Mouse (Mus musculus) midbrain, embryonic 13.5 days (tissue): ENCODE data around the gene Tyw1. TPM values are rescaled to one million over a fixed set of nuclear protein-coding genes. Genes with fewer than 3 reads are reported as not detected.

Experiments
- ATAC-seq: fragments of 200-750 bp; cut with Nextera tagmentation; 2 replicates; pipeline ENCODE4 v1.8.0; 2017; ENCODE audit warnings: mild to moderate bottlenecking, moderate TSS enrichment, moderate library complexity
- H3K27ac ChIP-seq: fragments of 300-500 bp; sonication (generic); 2 replicates; pipeline ENCODE4 v1.5.1; 2015; ENCODE audit warnings: inconsistent platforms, mild to moderate bottlenecking, moderate library complexity
- H3K27me3 ChIP-seq: fragments of 300-500 bp; sonication (generic); 2 replicates; pipeline ENCODE4 v1.6.1; 2015; ENCODE audit warnings: mild to moderate bottlenecking, inconsistent platforms
- H3K36me3 ChIP-seq: fragments of 300-500 bp; sonication (generic); 2 replicates; pipeline ENCODE4 v1.6.1; 2015; ENCODE audit warnings: mild to moderate bottlenecking, inconsistent platforms
- H3K4me1 ChIP-seq: fragments of 300-500 bp; sonication (generic); replicated peaks from 2 replicates; pipeline ENCODE4 v1.6.1; 2015; ENCODE audit warnings: inconsistent platforms
- H3K4me2 ChIP-seq: fragments of 300-500 bp; sonication (generic); replicated peaks from 2 replicates; pipeline ENCODE4 v1.6.1; 2015; ENCODE audit warnings: moderate library complexity, mild to moderate bottlenecking, inconsistent platforms
- H3K4me3 ChIP-seq: fragments of 300-500 bp; sonication (generic); replicated peaks from 2 replicates; pipeline ENCODE4 v1.5.1; 2015; ENCODE audit warnings: mild to moderate bottlenecking, inconsistent platforms
- H3K9ac ChIP-seq: fragments of 300-500 bp; sonication (generic); replicated peaks from 2 replicates; pipeline ENCODE4 v1.6.1; 2015; ENCODE audit warnings: mild to moderate bottlenecking, inconsistent platforms
- H3K9me3 ChIP-seq: fragments of 300-500 bp; sonication (generic); 2 replicates; pipeline ENCODE4 v1.6.1; 2016; ENCODE audit warnings: mild to moderate bottlenecking, inconsistent platforms
- WGBS: fragments of 180-500 bp; shearing (Covaris S2); methylation state at CpG from one replicate; pipeline ENCODE4 v1.1.7; 2015; 5-methylcytosine and 5-hydroxymethylcytosine counted together
- polyA plus RNA-seq: library from polyadenylated mRNA; unstranded; fragments of >200 nt; fragmentation: Nextera tagmentation; extraction: Ambion mirVana; gene quantifications from 2 replicates; pipeline ENCODE4 v1.2.1, GENCODE M21; 2015

Tyw1 gene
- polyA plus RNA-seq, 1 experiment from 2014 or later: 25.4 TPM

DNA sequence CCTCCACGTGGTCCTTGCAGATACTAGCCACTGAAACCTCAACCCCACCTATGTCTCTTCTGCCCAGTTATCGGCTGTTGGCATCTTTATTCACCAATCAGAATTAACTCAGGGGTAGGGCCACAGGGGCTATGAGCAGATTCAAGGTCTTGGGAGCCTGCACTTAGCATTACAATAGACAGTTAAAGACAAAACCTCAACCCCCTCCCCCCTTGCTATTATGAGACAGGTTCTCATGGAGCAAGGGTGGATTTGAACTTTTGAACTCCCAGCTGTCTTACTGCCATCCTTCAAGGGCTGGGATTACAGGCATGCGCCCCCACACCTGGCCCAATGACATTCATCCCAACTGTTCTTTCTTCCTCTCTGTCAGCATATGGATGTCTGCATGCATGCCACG is 107.7 kb downstream of the Tyw1 start:
- Histone ChIP-seq H3K4me2 (no peak overlapping the region), H3K27ac (no peak overlapping the region), H3K27me3 (no peaks in the 10 kb centered on the region), H3K4me1 (no peaks in the 10 kb centered on the region), H3K9ac (no peak overlapping the region), H3K9me3 (no peaks in the 10 kb centered on the region), H3K4me3 (no peak overlapping the region), H3K36me3 (no peaks in the 10 kb centered on the region)
- no peak for ATAC-seq
- WGBS: 64% methylated on average over 4 of the region's 4 CpGs

- Histone ChIP-seq H3K9ac (no peak overlapping the region), H3K9me3 (no peaks in the 10 kb centered on the region), H3K36me3 (no peaks in the 10 kb centered on the region), H3K4me3 (no peak overlapping the region), H3K4me2 (no peak overlapping the region), H3K4me1 (no peaks in the 10 kb centered on the region), H3K27ac (no peak overlapping the region), H3K27me3 (no peaks in the 10 kb centered on the region)
- no peak for ATAC-seq
- WGBS: 60% methylated on average over 3 of the region's 3 CpGs
Observed at GRCm38 (mm10) chr5:130363773-130364172, 108.4 kb downstream of the Tyw1 start.

DNA sequence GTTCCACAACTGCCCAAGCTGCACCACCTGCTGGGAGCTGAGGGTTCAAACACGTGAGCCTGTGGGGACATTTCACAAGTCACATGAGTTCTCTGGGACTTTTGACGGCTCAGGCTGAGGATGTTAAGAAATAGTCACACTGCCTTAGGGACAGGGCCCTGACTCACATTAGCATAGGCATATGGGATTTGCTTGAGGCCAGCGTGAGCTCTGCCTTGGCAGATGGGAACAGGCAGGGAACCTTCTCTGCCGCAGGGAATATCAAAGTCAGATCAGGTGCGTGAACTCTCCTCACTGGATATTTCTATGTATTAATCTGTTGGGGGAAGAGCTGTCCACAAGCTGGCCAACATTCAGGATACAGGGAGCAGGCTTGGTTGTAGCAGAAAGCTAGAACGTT is 112.8 kb downstream of the Tyw1 start:
- Histone ChIP-seq H3K27ac (no peak overlapping the region), H3K9me3 (no peaks in the 10 kb centered on the region), H3K36me3 (no peaks in the 10 kb centered on the region), H3K4me3 (no peak overlapping the region), H3K9ac (no peak overlapping the region), H3K4me2 (no peak overlapping the region), H3K27me3 (no peaks in the 10 kb centered on the region), H3K4me1 (no peaks in the 10 kb centered on the region)
- no peak for ATAC-seq
- WGBS: 78% methylated on average over 6 of the region's 6 CpGs

- no peak for ATAC-seq
- WGBS: 85% methylated on average over 11 of the region's 11 CpGs
Observed at GRCm38 (mm10) chr5:130369237-130369636, 113.8 kb downstream of the Tyw1 start, which contains the start of gene Caln1. Gene Caln1, plus strand, starts transcription at chr5:130369455.

DNA sequence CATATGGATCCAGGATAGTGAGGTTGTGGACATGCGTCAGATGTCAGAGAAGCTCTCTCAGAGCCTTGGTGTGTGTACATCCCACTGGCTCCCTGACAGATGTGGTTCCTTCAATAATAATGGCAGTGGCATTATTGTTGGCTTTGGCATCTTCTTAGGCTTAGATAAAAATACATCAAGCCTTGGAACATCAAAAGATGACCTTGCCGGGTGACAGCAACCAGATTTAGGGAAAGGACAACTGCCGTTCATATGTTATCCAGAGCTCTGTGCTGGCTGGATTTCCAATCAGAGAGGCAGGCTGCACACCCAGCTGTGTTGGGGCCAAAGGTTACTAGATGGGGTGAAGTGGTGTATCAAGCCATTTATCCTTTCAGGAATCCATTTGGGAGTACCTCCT is 120.0 kb downstream of the Tyw1 start:
- no peak for ATAC-seq
- no peaks in the 10 kb centered on the region for H3K9me3 ChIP-seq
- H3K27ac ChIP-seq: no peak overlapping the region
- no peaks in the 10 kb centered on the region for H3K27me3 ChIP-seq
- H3K4me2 ChIP-seq: no peak overlapping the region
- WGBS: 85% methylated on average over 3 of the region's 3 CpGs
- H3K9ac ChIP-seq: no peak overlapping the region
- H3K36me3 ChIP-seq: no peaks in the 10 kb centered on the region
- no peak overlapping the region for H3K4me3 ChIP-seq
- no peaks in the 10 kb centered on the region for H3K4me1 ChIP-seq

More at GRCm38 (mm10) chr5:130369237-130369636, 113.8 kb downstream of the Tyw1 start, which contains the start of gene Caln1:
- Histone ChIP-seq H3K9me3 (no peaks in the 10 kb centered on the region), H3K4me1 (no peaks in the 10 kb centered on the region), H3K27me3 (no peaks in the 10 kb centered on the region), H3K27ac (no peak within 1 kb of the TSS), H3K4me3 (no peak within 1 kb of the TSS), H3K9ac (no peak within 1 kb of the TSS), H3K4me2 (no peak within 1 kb of the TSS), H3K36me3 (no peaks in the 10 kb centered on the region)

DNA sequence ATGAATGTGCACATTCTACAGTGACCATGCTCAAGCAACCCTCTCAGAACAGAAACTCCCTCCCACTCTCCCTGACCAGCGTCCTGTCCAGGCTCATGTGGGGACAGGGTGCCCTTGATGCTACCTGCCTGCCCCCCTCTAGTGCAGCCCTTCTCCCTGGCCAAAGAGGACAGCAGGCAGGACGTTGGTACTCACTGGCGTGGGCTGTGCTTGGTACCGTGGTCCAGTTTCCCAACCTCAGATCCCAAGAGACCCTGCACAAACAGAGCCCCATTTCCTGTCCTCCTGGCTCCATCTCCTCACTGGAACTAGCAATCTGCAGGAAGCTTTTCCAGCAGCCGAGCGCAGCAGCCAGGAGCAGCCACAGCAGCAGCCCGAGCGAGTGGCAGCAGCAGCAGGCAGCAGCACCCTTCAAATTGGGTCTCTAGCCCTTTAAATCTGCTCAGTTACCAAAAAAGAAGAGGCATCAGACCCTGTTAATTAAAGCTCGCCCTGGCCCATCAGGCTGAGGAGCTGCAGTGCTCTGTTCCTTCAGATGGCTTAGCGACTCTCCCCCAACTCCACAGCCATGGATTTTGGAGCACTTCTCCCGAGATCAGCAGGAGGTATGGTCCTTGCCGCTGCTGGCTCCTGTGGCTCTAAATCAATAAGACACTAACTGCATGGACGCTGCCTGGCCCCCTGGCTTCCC is 128.9 kb downstream of the Tyw1 start, which contains the start of gene A330070K13Rik:
Gene A330070K13Rik, minus strand, starts transcription at position 410 of the 691 bp plus-strand sequence.
- Histone ChIP-seq H3K4me2 (peak within 1 kb of the TSS; percentile 47), H3K27me3 (no peaks in the 10 kb centered on the region), H3K4me1 (peaks cover 12% of the 10 kb centered on the region), H3K36me3 (no peaks in the 10 kb centered on the region), H3K4me3 (peak within 1 kb of the TSS; percentile 22; the same call in 1 of the 2 replicates), H3K9me3 (no peaks in the 10 kb centered on the region), H3K27ac (no peak within 1 kb of the TSS), H3K9ac (no peak within 1 kb of the TSS; the same call in 1 of the 2 replicates)
- ATAC-seq: no peak
- 15% methylated on average over 13 of the region's 13 CpGs for WGBS

GRCm38 (mm10) chr5:130386418-130386817 is 131.0 kb downstream of the Tyw1 start:
- Histone ChIP-seq H3K27ac (no peak overlapping the region), H3K9ac (no peak overlapping the region), H3K27me3 (no peaks in the 10 kb centered on the region), H3K9me3 (no peaks in the 10 kb centered on the region), H3K4me3 (no peak overlapping the region), H3K4me1 (peaks cover 12% of the 10 kb centered on the region), H3K4me2 (no peak overlapping the region), H3K36me3 (no peaks in the 10 kb centered on the region)
- 53% methylated on average over 7 of the region's 7 CpGs for WGBS
- ATAC-seq: no peak

Other genes with a start within 250 kb of the Tyw1 start
- gene Asl, start 226.4 kb upstream of the Tyw1 start, polyA plus RNA-seq: 30.4 and 33.4 TPM in 2 replicates
- 79.3 and 82.2 TPM in 2 replicates for gene Crcp, start 226.3 kb upstream of the Tyw1 start, polyA plus RNA-seq
- 47.4 and 51.0 TPM in 2 replicates for gene Tpst1, start 182.3 kb upstream of the Tyw1 start, polyA plus RNA-seq
- 11.0 and 12.2 TPM in 2 replicates for gene Kctd7, start 110.8 kb upstream of the Tyw1 start, polyA plus RNA-seq
- 39.7 and 40.3 TPM in 2 replicates for gene Rabgef1, start 83.8 kb upstream of the Tyw1 start, polyA plus RNA-seq
- 22.7 and 24.0 TPM in 2 replicates for gene Tmem248, start 38.5 kb upstream of the Tyw1 start, polyA plus RNA-seq
- 61.2 and 63.6 TPM in 2 replicates for gene Sbds, start 89 bp upstream of the Tyw1 start, polyA plus RNA-seq
- gene Caln1, start 113.8 kb downstream of the Tyw1 start, polyA plus RNA-seq: 4.2 and 4.6 TPM in 2 replicates
- not detected in 2 replicates for gene A330070K13Rik, start 129.0 kb downstream of the Tyw1 start, polyA plus RNA-seq